Mouse (Mus musculus) bone marrow, adult 2 months (tissue): ENCODE measurements at regions not wholly inside any gene's neighbourhood (a gene's known extent, or its start where the extent isn't known, plus 50 kb on each side); places are given as distances from the start of the nearest gene placed in this dataset.

ENCODE experiments used
- CTCF ChIP-seq: fragments of 200-500 bp; IDR thresholded peaks from 2 replicates; pipeline ENCODE4 v1.5.1; 2011; ENCODE audit warnings: low read length, control low read depth; ENCODE audit not compliant: control insufficient read depth, insufficient read depth
- POLR2A ChIP-seq: fragments of 200-500 bp; IDR thresholded peaks from 2 replicates; pipeline ENCODE4 v1.6.1; 2011; ENCODE audit warnings: low read depth, mild to moderate bottlenecking, control low read depth, low read length, borderline replicate concordance; ENCODE audit not compliant: control insufficient read depth

GRCm38 (mm10) chr11:44262571-44262970 lies 137.3 kb upstream of the Il12b start:
- TF ChIP-seq POLR2A (no peak), CTCF (no peak)
